Mouse (Mus musculus) embryo, embryonic 9.5 days (tissue): ENCODE results near the gene Dlgap1.
A peak's percentile ranks its signal among the peaks of the same experiment; 100 is the strongest.

Source experiments
- DNase-seq: peaks from one replicate; pipeline ENCODE4 v3.0.0-alpha.2; 2017; ENCODE audit errors: extremely low spot score

Gene Dlgap1

DNA sequence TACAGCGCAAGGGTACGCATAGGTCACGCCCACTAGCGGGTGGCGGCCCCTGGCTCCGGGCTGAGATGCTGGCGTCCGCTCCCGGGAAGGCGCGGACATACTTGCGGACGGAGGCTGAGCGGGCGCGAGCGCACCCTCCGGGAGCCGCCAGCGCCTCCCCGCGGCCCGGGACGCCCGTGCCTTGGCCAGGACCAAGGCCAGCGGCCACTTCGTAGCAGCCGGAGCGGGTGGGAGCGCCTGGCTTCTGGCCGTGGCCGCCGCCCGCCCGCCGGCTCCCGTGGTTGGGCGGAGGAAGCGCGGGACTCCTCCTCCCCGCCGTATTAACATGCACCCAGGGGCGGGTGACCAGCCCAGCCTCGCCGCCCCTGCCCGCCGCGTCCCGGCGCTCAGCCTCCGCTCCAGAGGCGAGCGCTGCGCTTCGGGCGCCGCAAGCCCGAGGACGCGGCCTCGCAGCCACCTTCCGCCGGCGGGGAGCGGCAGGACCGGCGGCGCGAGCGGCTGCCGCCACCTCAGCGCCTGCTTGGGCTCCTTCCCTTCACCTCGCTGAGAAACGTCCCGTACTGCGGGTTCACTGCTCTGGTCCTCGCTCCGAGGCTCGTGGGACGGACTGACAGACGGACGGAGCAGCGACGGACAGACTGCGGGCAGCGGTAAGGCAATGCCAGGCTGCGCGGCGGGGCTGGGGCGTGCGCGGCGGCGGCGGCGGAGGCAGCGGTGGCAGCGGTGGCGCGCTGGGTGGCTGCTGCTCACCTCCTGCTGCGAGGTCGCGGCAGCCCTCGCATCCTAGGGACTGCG is at the start of gene Dlgap1:
Gene Dlgap1, plus strand, starts transcription at position 53 of the 795 bp plus-strand sequence.
- DNase-seq: peak; percentile 79

DNA sequence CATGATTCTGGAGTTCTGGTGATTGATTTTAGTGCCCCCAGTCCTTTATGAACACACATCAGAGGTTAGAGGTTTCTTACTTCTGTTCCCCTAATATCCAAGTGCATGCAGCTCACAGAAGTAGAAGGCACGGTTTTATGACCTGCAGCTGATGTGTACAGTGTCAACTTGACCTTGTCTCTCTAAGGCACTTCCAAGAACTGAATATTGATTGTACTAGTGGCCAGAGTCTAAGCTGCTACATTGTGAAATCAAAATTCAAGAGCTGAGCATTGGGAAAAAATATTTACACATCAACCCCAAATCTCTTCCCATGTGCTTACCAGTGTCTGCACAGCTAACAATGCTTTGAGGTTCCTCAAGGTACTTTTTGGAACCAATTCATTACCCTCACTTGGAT is 13.9 kb upstream of the Dlgap1 start:
- no peak for DNase-seq

DNA sequence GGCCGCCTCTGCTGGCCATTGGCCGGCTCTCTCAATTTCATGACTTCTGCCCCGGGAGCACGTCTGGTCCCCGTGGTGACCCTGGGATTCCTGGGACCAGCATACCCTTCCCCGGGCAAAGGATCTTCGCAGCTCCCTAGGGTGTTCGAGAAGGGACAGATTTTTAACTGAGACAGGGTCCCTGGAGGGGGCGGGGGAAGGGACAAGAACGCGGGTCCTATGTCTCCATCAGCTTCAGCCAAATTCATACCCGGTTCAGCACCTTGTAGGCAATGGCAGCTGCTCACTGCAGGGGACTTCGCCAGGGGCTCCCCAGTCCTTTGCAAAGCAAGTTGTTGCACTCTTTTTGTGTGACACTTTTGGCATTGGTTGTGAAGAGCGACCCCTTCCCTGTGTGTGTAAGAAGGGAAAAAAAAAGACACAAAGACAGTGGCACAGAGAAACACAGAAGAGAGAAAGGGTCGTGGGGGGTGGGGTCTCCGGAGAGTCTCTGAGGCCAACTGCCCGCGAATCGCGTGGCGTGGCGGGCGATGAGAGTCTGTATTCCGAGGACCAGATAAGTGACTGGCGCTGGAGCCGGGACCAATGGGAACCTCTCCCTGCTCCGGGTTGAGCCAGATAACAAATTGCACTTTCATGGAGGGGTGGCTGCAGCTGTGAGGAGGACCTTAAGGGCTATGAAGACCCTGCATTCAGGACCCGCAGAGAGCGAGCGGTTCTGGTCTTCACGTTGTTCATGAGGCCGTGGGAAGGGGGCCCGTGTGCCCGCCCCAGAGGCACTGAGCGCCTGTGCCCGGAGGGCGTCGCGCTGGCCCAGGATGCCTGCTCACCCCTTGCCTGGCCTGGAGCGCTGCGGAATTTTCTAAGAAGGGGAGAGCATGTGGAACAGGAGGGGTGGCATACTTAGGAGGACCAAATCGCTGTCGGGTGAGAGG is 1.2 kb downstream of the Dlgap1 start:
- peak; percentile 22 for DNase-seq

- no peak for DNase-seq
Measured at GRCm38 (mm10) chr17:69973081-69973480, 4.2 kb downstream of the Dlgap1 start.

DNA sequence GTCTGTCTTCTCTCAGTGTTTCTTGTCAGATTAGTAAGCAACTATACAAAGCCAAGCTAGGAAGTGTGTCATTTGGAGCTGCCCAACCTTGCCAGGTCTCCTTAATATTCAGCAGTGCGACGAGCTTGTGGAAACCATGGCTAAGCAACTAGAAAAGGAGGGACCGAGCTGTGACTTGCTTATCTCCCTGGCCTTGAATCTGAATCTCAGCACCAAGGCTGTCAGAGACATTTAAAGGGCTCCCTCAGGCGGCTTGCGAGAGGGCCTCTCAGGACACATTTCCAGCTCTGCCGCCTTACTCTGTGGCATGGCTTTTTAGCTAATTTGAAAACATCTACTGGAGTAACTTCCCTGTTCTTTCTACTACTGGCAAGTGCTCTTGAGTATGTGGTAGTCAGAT is 5.1 kb downstream of the Dlgap1 start:
- DNase-seq: no peak

- DNase-seq: no peak
Measured at GRCm38 (mm10) chr17:69982236-69982923, 13.5 kb downstream of the Dlgap1 start.

GRCm38 (mm10) chr17:69996406-69996805 is 27.5 kb downstream of the Dlgap1 start:
- no peak for DNase-seq

DNA sequence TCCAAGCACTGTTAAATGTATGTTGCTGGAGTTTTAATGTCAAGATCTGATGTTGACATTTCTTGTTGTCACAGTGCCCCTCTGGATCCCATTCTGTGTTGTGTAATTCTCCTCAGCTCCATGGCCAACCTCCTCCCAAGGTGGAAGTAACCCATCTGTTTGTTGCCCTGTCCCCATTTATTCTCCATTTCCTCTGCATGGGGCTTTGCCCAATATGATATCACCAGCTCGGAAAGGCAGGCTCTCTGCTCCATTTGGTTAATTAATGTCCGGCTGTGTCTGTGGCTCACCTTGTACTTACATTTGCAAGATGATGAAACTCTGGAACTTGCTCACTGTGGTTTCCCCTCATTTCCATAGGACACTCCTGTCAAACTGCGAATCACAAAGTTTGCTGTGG is 33.2 kb downstream of the Dlgap1 start:
- no peak for DNase-seq

DNA sequence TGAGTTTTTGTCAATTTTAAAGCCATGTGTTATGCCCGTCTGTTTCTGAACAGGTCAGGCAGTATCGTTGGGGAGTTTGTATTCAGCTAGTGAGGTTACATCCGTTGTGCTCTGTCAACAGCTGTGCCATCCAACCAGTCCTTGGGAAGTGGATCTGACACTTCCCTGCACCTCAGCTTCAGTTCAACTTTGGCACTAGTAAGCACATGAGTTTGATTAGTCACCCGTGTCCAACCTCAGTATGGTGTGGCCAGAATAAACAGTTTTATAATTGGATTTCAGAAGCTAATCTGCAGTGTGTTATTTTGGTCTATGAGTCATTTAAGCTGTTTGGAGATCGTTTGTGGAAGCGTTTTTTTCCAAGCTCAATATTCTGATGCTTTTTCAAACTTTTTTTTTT is 35.8 kb downstream of the Dlgap1 start:
- DNase-seq: no peak

DNA sequence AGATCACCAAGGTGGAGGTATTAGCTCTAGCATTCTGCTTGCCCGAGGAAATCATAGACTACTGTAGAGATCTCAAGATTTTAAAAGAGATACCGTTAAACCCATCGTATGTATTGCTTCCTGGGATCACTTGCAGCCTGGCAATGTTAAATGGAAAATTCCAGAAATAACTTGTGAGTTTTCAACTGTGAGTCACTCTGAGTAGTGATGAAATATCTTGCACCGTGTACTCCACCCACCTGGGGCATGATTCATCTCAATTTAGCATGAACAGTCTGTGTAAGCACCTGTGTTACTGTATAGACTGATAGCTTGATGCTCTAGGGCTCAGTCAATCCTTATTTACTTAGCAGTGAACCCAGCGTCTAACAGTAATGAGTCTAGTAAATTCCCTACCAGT is 38.7 kb downstream of the Dlgap1 start:
- no peak for DNase-seq

DNA sequence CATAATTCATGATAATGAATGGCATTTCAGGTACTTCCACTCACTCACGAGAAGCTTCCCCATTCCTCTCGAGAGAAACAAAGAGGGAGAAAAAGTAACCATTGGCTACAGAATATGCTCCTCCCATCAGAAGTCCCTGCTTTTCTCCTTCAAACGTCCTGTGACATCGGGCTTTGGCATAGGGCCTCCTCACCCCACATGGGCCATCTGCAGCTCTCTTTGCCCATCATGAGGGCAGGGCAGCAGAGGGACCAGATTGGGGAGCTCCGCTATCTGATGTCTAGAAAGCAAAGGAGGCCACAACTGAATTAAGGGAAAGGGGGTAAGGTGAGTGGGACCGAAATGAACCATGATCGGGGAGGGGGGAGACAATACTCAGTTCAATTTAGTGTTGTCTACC is 47.6 kb downstream of the Dlgap1 start:
- no peak for DNase-seq

- DNase-seq: no peak
Measured at GRCm38 (mm10) chr17:70020376-70020775, 51.5 kb downstream of the Dlgap1 start.

- no peak for DNase-seq
Measured at GRCm38 (mm10) chr17:70022618-70023017, 53.7 kb downstream of the Dlgap1 start.

- DNase-seq: no peak
Measured at GRCm38 (mm10) chr17:70034862-70035261, 66.0 kb downstream of the Dlgap1 start.

DNA sequence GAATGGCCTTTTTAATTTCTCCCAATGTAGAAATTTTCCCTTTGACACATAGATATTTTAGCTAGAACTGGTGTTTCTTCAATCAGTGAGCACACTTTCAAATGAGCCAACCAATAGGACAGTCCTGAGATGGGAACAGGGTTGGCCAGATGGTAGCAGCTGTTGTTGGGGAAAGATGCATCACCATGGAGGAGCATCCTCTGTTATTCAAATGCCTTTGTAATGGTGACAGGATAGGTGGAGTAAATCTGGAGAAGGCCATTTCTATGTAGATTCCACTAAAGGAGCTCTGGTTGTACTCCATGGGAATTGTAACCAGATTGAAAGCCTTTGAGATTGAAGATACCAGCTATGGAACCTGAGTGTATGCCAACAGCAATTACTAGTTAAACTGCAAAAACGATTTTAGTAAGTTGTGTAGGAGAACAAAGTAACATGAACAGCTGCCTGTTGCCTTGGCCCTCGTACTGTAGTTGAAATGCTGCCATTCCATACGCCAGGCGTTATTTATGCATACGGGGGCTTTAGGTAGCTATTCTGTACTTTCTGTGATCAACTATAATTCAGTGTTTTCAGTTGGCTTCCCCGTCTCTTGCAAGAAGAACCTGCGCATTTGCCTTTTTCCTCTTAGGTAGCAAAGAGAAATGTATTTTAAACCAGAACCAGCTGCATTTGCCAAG is 72.0 kb downstream of the Dlgap1 start:
- no peak for DNase-seq

DNA sequence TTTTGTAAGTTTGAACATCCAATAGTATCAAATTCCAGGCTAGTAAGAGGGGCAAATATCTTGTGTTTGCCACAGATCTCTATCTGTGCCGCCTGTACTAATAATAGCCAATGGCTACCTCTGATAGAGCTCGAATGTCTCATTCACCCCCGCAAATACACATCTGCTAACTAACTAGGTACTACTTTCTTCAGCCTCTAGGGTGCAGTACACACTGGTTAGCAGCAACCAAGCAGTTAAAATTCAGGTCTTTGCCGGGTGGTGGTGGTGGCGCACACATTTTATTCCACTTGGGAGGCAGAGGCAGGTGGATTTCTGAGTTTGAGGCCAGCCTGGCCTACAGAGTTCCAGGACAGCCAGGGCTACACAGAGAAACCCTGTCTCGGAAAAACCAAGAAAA is 99.4 kb downstream of the Dlgap1 start:
- DNase-seq: no peak

DNA sequence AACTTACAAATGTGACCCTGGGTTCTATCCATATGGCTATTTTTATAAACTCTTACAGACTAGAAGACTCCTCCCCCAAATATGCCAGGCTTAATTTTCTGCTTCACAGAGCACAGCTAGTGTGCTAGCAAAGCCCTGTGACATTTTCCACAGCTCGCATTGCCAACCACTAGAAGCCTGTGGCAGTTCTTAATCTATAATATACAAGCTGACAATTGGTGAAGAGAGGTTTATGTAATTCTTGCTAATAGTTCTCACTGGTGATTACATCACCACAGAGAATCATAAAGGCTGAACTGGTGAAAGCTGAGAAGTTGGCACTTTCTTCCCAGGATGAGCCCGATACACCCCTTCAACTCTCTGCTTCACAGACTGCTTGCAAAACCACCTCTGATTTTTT is 103.2 kb downstream of the Dlgap1 start:
- DNase-seq: no peak

DNA sequence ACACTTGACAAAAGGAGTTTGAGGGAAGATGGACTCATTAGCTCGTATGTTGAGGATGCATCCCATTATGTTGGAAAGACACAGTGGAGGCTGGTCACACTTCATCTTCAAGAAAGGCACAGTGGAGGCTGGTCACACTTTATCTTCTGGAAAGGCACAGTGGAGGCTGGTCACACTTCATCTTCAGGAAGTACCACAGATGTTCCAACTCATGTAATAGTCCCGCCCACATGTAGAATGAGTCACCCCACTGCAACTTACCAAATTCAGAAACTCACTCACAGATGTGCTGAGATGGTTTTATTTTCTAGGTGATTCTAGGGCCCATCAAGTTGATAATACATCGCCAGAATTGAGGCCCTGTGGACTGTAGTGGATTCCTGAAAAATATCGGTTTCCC is 119.3 kb downstream of the Dlgap1 start:
- DNase-seq: no peak

DNA sequence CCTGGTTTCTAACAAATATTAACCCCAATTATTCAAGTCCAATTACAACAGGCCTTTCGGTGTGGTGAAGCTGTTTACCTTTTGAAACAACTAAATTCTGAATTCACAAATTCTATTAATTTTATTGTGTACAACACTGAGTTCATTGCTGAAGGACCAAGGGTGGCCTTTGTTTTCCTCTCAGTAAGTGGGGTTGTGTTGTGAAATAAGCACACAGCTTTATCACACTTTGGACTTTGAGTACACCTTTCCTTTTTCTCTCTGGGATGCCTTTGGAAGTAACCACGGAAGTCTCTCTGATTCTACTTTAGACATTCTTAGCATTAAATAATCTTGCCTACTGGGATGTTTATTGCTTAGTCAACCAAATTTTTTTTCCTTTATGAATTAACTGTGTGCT is 121.9 kb downstream of the Dlgap1 start:
- DNase-seq: no peak

DNA sequence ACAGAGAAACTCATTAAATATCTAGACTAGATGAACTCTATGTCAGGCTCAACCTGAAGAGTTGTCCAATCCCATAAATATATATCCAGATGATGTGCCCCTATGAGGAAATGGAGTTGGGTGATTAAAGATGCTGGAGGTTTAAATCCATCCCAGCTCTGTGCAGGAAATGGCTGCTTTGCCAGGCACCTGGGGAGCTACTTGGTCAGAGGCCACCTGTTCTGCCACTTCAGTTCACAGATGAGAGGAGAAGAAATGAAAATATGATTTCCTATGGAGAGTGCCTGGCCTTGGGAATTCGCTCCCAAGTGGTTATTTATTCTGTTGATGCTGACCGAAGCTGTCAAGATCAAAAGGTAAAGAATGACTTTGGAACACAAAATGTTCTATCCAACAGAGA is 160.3 kb downstream of the Dlgap1 start:
- DNase-seq: no peak

- DNase-seq: no peak
Measured at GRCm38 (mm10) chr17:70169831-70170230, 201.0 kb downstream of the Dlgap1 start.
